Mouse (Mus musculus): ENCODE measurements at regions not wholly inside any gene's neighbourhood (a gene's known extent, or its start where the extent isn't known, plus 50 kb on each side); places are given as distances from the start of the nearest gene placed in this dataset.

GRCm38 (mm10) chr9:83326437-83327086, 114.4 kb downstream of the Lca5 start:
- no peak for DNase-seq

- DNase-seq, result no peak
These were observed 115.0 kb downstream of the Lca5 start for GRCm38 (mm10) chr9:83325910-83326309.

- DNase-seq, result no peak
These were observed 116.6 kb downstream of the Lca5 start for GRCm38 (mm10) chr9:83324336-83324735.

- no peak for DNase-seq
These were observed 117.8 kb downstream of the Lca5 start for GRCm38 (mm10) chr9:83322991-83323583.

GRCm38 (mm10) chr9:83321793-83322192, 119.1 kb downstream of the Lca5 start:
- no peak for DNase-seq

- DNase-seq, result no peak
These were observed 120.1 kb downstream of the Lca5 start for GRCm38 (mm10) chr9:83320834-83321233.

- DNase-seq, result no peak
These were observed 124.1 kb downstream of the Lca5 start for GRCm38 (mm10) chr9:83316818-83317162.

- DNase-seq, result no peak
These were observed 124.7 kb downstream of the Lca5 start for GRCm38 (mm10) chr9:83315941-83316817.

- no peak for DNase-seq
These were observed 132.2 kb downstream of the Lca5 start for GRCm38 (mm10) chr9:83308771-83309170.

- DNase-seq, result no peak
These were observed 132.8 kb downstream of the Lca5 start for GRCm38 (mm10) chr9:83308092-83308491.

GRCm38 (mm10) chr9:83307349-83307938, 133.5 kb downstream of the Lca5 start:
- no peak for DNase-seq

GRCm38 (mm10) chr9:83304925-83305324, 136.0 kb downstream of the Lca5 start:
- no peak for DNase-seq

- no peak for DNase-seq
These were observed 140.4 kb downstream of the Lca5 start for GRCm38 (mm10) chr9:83300500-83300899.

GRCm38 (mm10) chr9:83300044-83300443, 140.9 kb downstream of the Lca5 start:
- no peak for DNase-seq

GRCm38 (mm10) chr9:83299623-83300022, 141.3 kb downstream of the Lca5 start:
- no peak for DNase-seq

GRCm38 (mm10) chr9:83295453-83295852, 145.5 kb downstream of the Lca5 start:
- DNase-seq, result no peak

GRCm38 (mm10) chr9:83294441-83294840, 146.5 kb downstream of the Lca5 start:
- no peak for DNase-seq

GRCm38 (mm10) chr9:83284097-83284496, 137.6 kb upstream of the Hmgn3 start:
- DNase-seq, result no peak

- no peak for DNase-seq
These were observed 137.2 kb upstream of the Hmgn3 start for GRCm38 (mm10) chr9:83283662-83284061.

GRCm38 (mm10) chr9:83283249-83283648, 136.8 kb upstream of the Hmgn3 start:
- DNase-seq, result no peak

GRCm38 (mm10) chr9:83277791-83278190, 131.3 kb upstream of the Hmgn3 start:
- peak; percentile 22 to 36 for DNase-seq

- no peak for DNase-seq
These were observed 130.9 kb upstream of the Hmgn3 start for GRCm38 (mm10) chr9:83277356-83277755.

- DNase-seq, result no peak
These were observed 129.8 kb upstream of the Hmgn3 start for GRCm38 (mm10) chr9:83276291-83276690.
